Mouse (Mus musculus) adrenal gland, postnatal 0 days (tissue): ENCODE measurements around the gene Klhdc8b. TPM values are rescaled to one million over a fixed set of nuclear protein-coding genes. Genes with fewer than 3 reads are reported as not detected.

ENCODE experiments used
- polyA plus RNA-seq: library from polyadenylated mRNA; unstranded; fragments of >200 nt; fragmentation: Nextera tagmentation; extraction: Ambion mirVana; gene quantifications from 2 replicates; pipeline ENCODE4 v1.2.1, GENCODE M21; 2015

Gene Klhdc8b
- 54.3 and 61.4 TPM in 2 replicates for polyA plus RNA-seq

GRCm38 (mm10) chr9:108461181-108461631 is at the start of gene Klhdc8b:
Gene Klhdc8b, minus strand, starts transcription at chr9:108461581.

GRCm38 (mm10) chr9:108507619-108508434 is 46.4 kb upstream of the Klhdc8b start, which contains the start of gene Qars:
Gene Qars, plus strand, starts transcription at chr9:108507706.

GRCm38 (mm10) chr9:108490559-108491285 is 29.3 kb upstream of the Klhdc8b start, which contains the start of gene Usp19:
Gene Usp19, plus strand, starts transcription at chr9:108490602.

GRCm38 (mm10) chr9:108479721-108480351 is 18.5 kb upstream of the Klhdc8b start, which contains the start of gene Lamb2:
Gene Lamb2, plus strand, starts transcription at chr9:108479736.

GRCm38 (mm10) chr9:108460319-108461178 is 832 bp downstream of the Klhdc8b start, which contains the start of gene Ccdc71:
Gene Ccdc71, plus strand, starts transcription at chr9:108460527.

GRCm38 (mm10) chr9:108436182-108436581 is 25.2 kb downstream of the Klhdc8b start, which contains the start of gene BC048562:
Gene BC048562, plus strand, starts transcription at chr9:108436482.

GRCm38 (mm10) chr9:108428384-108428783 is 33.0 kb downstream of the Klhdc8b start, which contains the start of gene Ccdc36:
Gene Ccdc36, minus strand, starts transcription at chr9:108428484.

Other genes with a start within 250 kb of the Klhdc8b start
- 72.2 and 83.2 TPM in 2 replicates for gene Dag1, start 197.6 kb downstream of the Klhdc8b start, polyA plus RNA-seq
- gene Nicn1, start 171.2 kb downstream of the Klhdc8b start, polyA plus RNA-seq, result 33.2 and 37.4 TPM in 2 replicates
- gene Amt, start 164.7 kb downstream of the Klhdc8b start, polyA plus RNA-seq, result 6.1 and 6.2 TPM in 2 replicates
- gene Rhoa, start 155.5 kb downstream of the Klhdc8b start, polyA plus RNA-seq, result 326 and 429 TPM in 2 replicates
- gene Tcta, start 155.4 kb downstream of the Klhdc8b start, polyA plus RNA-seq, result 62.1 and 73.8 TPM in 2 replicates
- 1,366 and 1,515 TPM in 2 replicates for gene Gpx1, start 122.7 kb downstream of the Klhdc8b start, polyA plus RNA-seq
- 44.6 and 58.2 TPM in 2 replicates for gene Usp4, start 113.7 kb downstream of the Klhdc8b start, polyA plus RNA-seq
- 0.16 TPM in 1 of 2 replicates, not detected in the other for gene 1700102P08Rik, start 68.8 kb downstream of the Klhdc8b start, polyA plus RNA-seq
- gene Ccdc36, start 33.1 kb downstream of the Klhdc8b start, polyA plus RNA-seq, result 0.86 and 2.0 TPM in 2 replicates
- gene BC048562, start 25.1 kb downstream of the Klhdc8b start, polyA plus RNA-seq, result not detected in 2 replicates
- 34.9 and 49.0 TPM in 2 replicates for gene Ccdc71, start 1.1 kb downstream of the Klhdc8b start, polyA plus RNA-seq
- 31.5 and 37.7 TPM in 2 replicates for gene Lamb2, start 18.2 kb upstream of the Klhdc8b start, polyA plus RNA-seq
- 36.9 and 72.1 TPM in 2 replicates for gene Usp19, start 29.0 kb upstream of the Klhdc8b start, polyA plus RNA-seq
- 60.1 and 86.1 TPM in 2 replicates for gene Qars, start 46.1 kb upstream of the Klhdc8b start, polyA plus RNA-seq
- gene Qrich1, start 55.2 kb upstream of the Klhdc8b start, polyA plus RNA-seq, result 70.3 and 91.3 TPM in 2 replicates
- gene Impdh2, start 98.7 kb upstream of the Klhdc8b start, polyA plus RNA-seq, result 68.2 and 82.0 TPM in 2 replicates
- gene Ndufaf3, start 105.9 kb upstream of the Klhdc8b start, polyA plus RNA-seq, result 68.4 and 111 TPM in 2 replicates
- gene Dalrd3, start 108.3 kb upstream of the Klhdc8b start, polyA plus RNA-seq, result 95.0 and 107 TPM in 2 replicates
- gene Wdr6, start 117.2 kb upstream of the Klhdc8b start, polyA plus RNA-seq, result 73.9 and 83.0 TPM in 2 replicates
- 17.3 and 18.2 TPM in 2 replicates for gene P4htm, start 136.1 kb upstream of the Klhdc8b start, polyA plus RNA-seq
- 24.4 and 32.1 TPM in 2 replicates for gene Arih2, start 187.8 kb upstream of the Klhdc8b start, polyA plus RNA-seq
- gene Slc25a20, start 200.5 kb upstream of the Klhdc8b start, polyA plus RNA-seq, result 45.2 and 70.4 TPM in 2 replicates
- gene Prkar2a, start 227.7 kb upstream of the Klhdc8b start, polyA plus RNA-seq, result 16.7 and 17.3 TPM in 2 replicates